Mouse (Mus musculus) thymus, postnatal 4 days (tissue): ENCODE data around the gene Tspan10.

Experiments used
- DNase-seq: peaks from one replicate; pipeline ENCODE4 v3.0.0; 2021

The Tspan10 gene

DNA sequence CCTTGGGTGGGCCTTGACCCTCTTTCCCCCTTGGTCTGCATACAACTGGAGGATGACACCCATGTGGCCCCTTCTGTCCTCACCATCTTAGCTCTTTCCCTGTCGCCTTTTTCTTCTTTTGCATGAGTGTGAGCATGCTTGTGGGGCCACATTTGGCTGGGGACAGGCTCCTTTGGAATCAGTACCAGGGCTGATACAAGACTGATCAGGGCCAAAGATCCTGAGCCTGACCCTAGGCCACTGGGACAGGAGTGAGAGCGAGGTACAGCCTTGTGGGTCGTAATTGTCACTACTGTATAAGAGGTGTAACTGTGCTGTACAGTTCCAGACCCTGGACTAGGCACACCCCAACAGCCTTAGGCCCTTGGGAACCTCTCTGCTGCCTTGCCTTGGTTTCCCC, 51.5 kb downstream of the Tspan10 start:
- no peak for DNase-seq
